Mouse (Mus musculus): ENCODE measurements around the gene Rbm47. TPM values are rescaled to one million over a fixed set of nuclear protein-coding genes. Genes with fewer than 3 reads are reported as not detected.

Rbm47 gene
- polyA plus RNA-seq, 1 experiment = 0.05 TPM

DNA sequence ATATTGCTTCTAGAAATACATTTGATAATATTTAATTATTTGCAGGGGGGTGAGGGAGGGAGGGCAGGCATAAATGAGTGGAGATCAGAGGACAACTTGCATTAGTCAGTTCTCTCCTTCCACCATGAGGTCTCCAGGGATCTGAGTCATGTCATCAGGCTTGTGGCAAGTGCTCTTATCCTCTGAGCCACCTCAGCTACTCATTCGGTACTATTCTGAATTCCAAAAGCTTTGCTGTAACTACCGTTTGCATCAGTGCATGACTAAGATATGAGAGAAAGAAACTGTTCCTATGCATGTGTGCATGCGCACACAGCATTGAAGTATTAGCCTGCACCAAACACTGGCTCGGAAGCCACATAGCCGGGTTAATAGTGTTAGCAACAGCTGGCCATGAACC lies 114.1 kb downstream of the Rbm47 start:
- no peak overlapping the region for H3K4me3 ChIP-seq (replicated peaks)
- TF ChIP-seq TAL1 (IDR thresholded peaks at IDR 0.05; ENCODE audit: low read length) (no peak), GATA1 (IDR thresholded peaks at IDR 0.05; ENCODE audit: low read length) (no peak)
- no peaks in the 10 kb centered on the region for H3K9me3 ChIP-seq (ENCODE audit: control insufficient read depth, low read length)
- no peaks in the 10 kb centered on the region for H3K4me1 ChIP-seq (ENCODE audit: control insufficient read depth)
- H3K36me3 ChIP-seq (ENCODE audit: control insufficient read depth) = no peaks in the 10 kb centered on the region; the same call in 1 of the 2 replicates
- no peaks in the 10 kb centered on the region for H3K27me3 ChIP-seq (ENCODE audit: control insufficient read depth)

DNA sequence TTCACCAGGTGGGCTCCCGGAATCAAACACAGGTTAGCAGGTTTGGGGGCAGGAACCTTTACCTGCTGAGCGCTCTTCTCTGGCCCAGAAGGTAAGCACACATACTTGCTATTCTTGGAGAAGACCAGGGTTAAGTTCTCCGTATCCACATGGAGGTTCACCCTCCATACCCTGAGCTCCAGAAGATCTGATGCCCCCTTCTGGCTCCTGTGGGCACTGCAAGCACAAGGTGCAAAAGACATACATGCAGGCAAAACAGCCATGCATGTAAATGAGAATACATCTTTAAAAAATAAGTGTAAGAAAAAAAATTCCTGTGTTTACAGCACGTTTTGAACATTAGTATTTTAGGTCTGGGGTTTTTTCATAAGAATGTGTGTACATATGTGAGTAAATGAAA lies 116.2 kb downstream of the Rbm47 start:
- no peaks in the 10 kb centered on the region; the same call in 1 of the 2 replicates for H3K36me3 ChIP-seq (ENCODE audit: control insufficient read depth)
- H3K9me3 ChIP-seq (ENCODE audit: control insufficient read depth, low read length) = no peaks in the 10 kb centered on the region
- no peak for TF ChIP-seq TAL1 (IDR thresholded peaks at IDR 0.05; ENCODE audit: low read length)
- TF ChIP-seq GATA1 (IDR thresholded peaks at IDR 0.05; ENCODE audit: low read length) = no peak
- H3K27me3 ChIP-seq (ENCODE audit: control insufficient read depth) = no peaks in the 10 kb centered on the region
- H3K4me1 ChIP-seq (ENCODE audit: control insufficient read depth) = no peaks in the 10 kb centered on the region
- no peak overlapping the region for H3K4me3 ChIP-seq (replicated peaks)

DNA sequence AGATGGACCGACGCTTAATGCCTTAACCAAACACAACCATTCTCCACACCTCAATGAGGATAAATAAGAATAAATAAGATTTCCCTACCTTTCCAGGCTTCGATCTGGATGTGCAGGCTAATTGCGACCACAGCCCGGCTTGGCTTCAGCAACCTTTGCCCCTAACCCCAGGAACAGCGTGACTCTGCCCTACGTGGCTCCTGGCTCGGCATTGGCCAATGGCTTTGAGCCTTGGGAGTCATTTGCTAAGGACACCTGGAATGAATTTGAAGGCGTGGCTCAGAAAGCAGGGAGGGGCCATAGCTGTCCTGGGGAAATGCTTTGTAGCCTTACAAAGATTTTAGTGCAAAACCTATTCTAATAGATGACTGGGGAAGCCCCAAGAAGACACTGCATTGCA lies 118.5 kb downstream of the Rbm47 start:
- Histone ChIP-seq H3K36me3 (ENCODE audit: control insufficient read depth) (no peaks in the 10 kb centered on the region; the same call in 1 of the 2 replicates), H3K4me3 (replicated peaks) (peak overlapping the region; percentile 14), H3K4me1 (ENCODE audit: control insufficient read depth) (no peaks in the 10 kb centered on the region), H3K27me3 (ENCODE audit: control insufficient read depth) (no peaks in the 10 kb centered on the region), H3K9me3 (ENCODE audit: control insufficient read depth, low read length) (no peaks in the 10 kb centered on the region)
- TF ChIP-seq GATA1 (IDR thresholded peaks at IDR 0.05; ENCODE audit: low read length) (no peak), TAL1 (IDR thresholded peaks at IDR 0.05; ENCODE audit: low read length) (no peak)

DNA sequence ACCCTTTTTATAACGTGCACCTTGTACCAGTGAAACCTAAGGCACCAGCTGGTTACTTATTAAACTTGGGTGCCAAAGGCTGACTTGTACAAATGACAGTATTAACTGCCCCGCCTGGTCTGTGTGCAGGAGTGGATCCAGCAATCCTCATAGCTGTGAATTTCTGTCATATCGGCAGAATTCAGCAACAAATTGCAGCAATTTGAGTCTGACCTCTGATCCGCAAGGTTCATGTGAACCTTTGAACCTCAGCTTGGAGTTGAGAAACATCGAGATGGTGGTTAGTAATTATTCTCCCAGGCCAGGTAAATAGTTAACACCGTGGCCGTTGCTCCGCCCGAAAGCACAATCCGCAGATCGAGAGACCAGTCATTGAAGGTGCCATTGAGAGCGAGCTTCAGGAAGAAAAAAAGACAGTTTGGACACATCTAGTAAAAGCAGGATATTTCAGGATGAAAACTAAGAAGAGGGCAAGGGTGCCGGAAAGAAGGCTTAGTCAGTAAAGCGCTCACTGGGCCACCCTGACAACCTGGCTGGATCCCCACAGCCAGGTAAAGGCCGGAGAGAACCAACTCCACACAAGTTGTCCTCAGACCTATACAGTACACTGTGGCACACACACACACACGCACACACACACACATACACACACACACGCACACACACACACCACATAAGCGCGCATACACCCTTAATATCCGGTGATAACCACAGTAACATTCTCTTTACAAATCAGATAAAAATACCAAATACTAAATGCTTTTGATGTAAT lies 120.0 kb downstream of the Rbm47 start:
- H3K4me3 ChIP-seq (replicated peaks) = peak overlapping the region; percentile 37
- H3K4me1 ChIP-seq (ENCODE audit: control insufficient read depth) = no peaks in the 10 kb centered on the region
- H3K27me3 ChIP-seq (ENCODE audit: control insufficient read depth) = no peaks in the 10 kb centered on the region
- no peak for TF ChIP-seq TAL1 (IDR thresholded peaks at IDR 0.05; ENCODE audit: low read length)
- TF ChIP-seq GATA1 (IDR thresholded peaks at IDR 0.05; ENCODE audit: low read length) = no peak
- no peaks in the 10 kb centered on the region; the same call in 1 of the 2 replicates for H3K36me3 ChIP-seq (ENCODE audit: control insufficient read depth)
- H3K9me3 ChIP-seq (ENCODE audit: control insufficient read depth, low read length) = no peaks in the 10 kb centered on the region

DNA sequence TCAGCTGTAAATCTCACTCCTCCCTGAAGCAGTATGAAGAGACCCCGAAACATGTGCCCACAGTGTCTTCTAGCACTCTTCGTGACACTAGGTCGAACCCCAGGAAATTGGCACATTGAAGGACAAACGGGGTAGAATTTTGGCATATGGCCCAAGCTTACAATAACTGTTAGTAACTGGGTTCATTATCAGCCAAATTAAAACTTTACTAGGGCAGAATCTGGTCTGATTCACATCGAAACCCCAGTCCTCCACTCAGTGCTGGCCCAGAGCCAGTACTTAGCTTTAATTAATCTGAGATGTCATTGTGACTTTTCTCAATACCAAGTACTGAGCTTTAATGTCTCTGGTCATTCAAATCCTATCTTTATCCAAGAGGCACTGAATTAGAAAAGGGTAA lies 122.1 kb downstream of the Rbm47 start:
- H3K9me3 ChIP-seq (ENCODE audit: control insufficient read depth, low read length) = no peaks in the 10 kb centered on the region
- TF ChIP-seq TAL1 (IDR thresholded peaks at IDR 0.05; ENCODE audit: low read length) (no peak), GATA1 (IDR thresholded peaks at IDR 0.05; ENCODE audit: low read length) (no peak)
- no peaks in the 10 kb centered on the region; the same call in 1 of the 2 replicates for H3K36me3 ChIP-seq (ENCODE audit: control insufficient read depth)
- no peak overlapping the region for H3K4me3 ChIP-seq (replicated peaks)
- no peaks in the 10 kb centered on the region for H3K27me3 ChIP-seq (ENCODE audit: control insufficient read depth)
- H3K4me1 ChIP-seq (ENCODE audit: control insufficient read depth) = no peaks in the 10 kb centered on the region

DNA sequence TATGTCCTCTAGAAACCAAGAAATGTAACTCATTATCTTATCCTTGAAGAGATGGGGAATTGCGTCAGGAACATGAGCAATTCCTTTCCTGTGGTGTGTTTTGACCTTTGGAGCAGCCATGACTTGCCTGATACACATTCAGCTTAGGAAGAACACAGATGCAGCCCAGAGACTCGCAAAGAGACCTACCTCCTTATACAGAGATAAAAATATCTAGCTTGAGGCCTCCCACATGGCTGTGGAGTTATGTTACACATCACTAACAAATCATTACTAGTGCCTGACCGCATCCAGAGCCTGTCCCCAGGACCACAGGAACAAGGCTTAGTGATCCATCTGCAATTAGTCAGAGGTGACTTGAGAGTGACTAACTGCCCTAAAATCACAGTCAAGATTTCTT lies 126.6 kb downstream of the Rbm47 start:
- Histone ChIP-seq H3K4me1 (ENCODE audit: control insufficient read depth) (no peaks in the 10 kb centered on the region), H3K36me3 (ENCODE audit: control insufficient read depth) (no peaks in the 10 kb centered on the region), H3K9me3 (ENCODE audit: control insufficient read depth, low read length) (no peaks in the 10 kb centered on the region), H3K27me3 (ENCODE audit: control insufficient read depth) (no peaks in the 10 kb centered on the region), H3K4me3 (replicated peaks) (no peak overlapping the region)
- TF ChIP-seq TAL1 (IDR thresholded peaks at IDR 0.05; ENCODE audit: low read length) = no peak
- no peak for TF ChIP-seq GATA1 (IDR thresholded peaks at IDR 0.05; ENCODE audit: low read length)

DNA sequence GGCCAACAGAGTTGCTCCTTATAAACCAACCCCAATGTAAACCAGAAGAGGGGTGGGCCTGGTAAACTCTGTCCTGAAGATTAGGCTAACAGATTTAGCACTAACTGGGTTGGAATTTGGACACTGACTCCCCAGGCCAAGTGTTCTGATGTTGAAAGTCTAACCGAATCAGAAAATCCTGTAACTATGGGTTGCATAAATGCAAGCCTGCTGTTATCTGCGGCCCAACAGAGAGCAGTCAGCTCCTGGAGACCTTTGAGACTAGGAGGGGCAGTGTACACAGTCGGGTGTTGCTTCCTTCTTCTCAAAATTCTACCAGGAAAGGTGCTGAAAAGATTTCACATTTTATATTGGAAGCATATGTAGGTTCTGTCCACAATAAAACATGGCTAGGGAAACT lies 129.0 kb downstream of the Rbm47 start:
- Histone ChIP-seq H3K27me3 (ENCODE audit: control insufficient read depth) (no peaks in the 10 kb centered on the region), H3K36me3 (ENCODE audit: control insufficient read depth) (no peaks in the 10 kb centered on the region), H3K9me3 (ENCODE audit: control insufficient read depth, low read length) (no peaks in the 10 kb centered on the region), H3K4me3 (replicated peaks) (no peak overlapping the region), H3K4me1 (ENCODE audit: control insufficient read depth) (no peaks in the 10 kb centered on the region)
- TF ChIP-seq GATA1 (IDR thresholded peaks at IDR 0.05; ENCODE audit: low read length) = no peak
- TF ChIP-seq TAL1 (IDR thresholded peaks at IDR 0.05; ENCODE audit: low read length) = no peak

DNA sequence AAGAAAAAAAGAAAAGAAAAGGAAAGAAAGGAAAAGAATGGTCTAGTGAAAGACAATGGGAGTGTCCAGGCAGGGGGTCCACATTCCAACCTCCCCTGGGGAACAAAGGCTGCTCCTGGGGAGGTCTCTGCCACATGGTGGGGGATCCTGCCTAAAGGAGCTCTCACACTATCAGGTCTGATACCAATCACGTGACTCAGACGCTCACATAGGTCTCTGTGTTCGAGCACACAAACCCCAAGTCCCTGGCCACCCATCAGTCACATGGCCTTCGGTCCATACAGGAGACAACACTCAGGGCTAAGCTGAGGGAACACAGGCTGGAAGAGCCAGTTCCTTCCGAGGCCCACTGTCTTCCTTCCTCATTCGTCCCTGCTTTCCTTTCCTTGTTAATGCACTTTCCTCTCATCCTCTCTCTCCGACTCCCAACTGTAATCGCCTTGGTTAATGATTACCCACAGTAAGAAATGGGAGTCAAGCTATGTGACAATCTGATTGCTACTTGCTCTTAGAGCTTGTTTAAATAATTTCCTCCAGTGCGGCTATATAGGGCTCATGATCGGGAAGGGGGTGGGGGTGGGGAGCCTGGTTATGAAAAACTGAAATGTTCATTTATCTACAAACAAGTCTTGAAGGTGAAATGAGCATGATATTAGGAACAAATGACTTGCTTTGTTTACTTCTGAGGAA lies 130.1 kb downstream of the Rbm47 start:
- TF ChIP-seq TAL1 (IDR thresholded peaks at IDR 0.05; ENCODE audit: low read length) (no peak), GATA1 (IDR thresholded peaks at IDR 0.05; ENCODE audit: low read length) (no peak)
- no peaks in the 10 kb centered on the region for H3K27me3 ChIP-seq (ENCODE audit: control insufficient read depth)
- no peaks in the 10 kb centered on the region for H3K4me1 ChIP-seq (ENCODE audit: control insufficient read depth)
- no peak overlapping the region for H3K4me3 ChIP-seq (replicated peaks)
- no peaks in the 10 kb centered on the region for H3K9me3 ChIP-seq (ENCODE audit: control insufficient read depth, low read length)
- no peaks in the 10 kb centered on the region for H3K36me3 ChIP-seq (ENCODE audit: control insufficient read depth)

DNA sequence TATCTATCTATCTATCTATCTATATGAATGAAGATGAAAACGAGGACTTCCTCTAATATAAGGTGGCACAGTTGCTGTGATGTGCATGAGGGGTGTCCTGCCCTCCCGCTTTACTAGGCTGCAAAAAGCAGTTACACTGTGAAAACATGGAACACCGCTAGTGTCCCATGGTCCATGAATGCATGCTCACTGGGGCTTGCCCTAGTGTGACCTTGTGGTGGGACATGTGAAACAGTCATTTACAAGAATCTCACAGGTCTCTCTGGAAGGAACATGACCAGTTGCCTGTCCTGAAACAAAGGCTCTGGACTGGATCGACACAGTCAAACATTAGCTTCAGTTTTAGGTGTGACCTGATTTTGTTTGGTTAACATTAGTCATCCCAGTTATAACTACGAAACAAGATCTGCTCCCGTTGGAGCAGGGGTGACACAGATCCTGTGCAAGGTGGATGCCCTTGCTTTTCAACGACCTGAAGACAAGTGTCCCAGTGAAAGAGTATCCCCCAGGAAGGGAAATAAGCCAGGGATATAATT lies 132.1 kb downstream of the Rbm47 start:
- no peaks in the 10 kb centered on the region for H3K9me3 ChIP-seq (ENCODE audit: control insufficient read depth, low read length)
- H3K27me3 ChIP-seq (ENCODE audit: control insufficient read depth) = no peaks in the 10 kb centered on the region
- H3K36me3 ChIP-seq (ENCODE audit: control insufficient read depth) = no peaks in the 10 kb centered on the region
- no peaks in the 10 kb centered on the region for H3K4me1 ChIP-seq (ENCODE audit: control insufficient read depth)
- TF ChIP-seq TAL1 (IDR thresholded peaks at IDR 0.05; ENCODE audit: low read length) = no peak
- no peak overlapping the region for H3K4me3 ChIP-seq (replicated peaks)
